Mouse (Mus musculus) stomach, embryonic 14.5 days (tissue): Measurements from ENCODE around the gene Nrp1. TPM values are rescaled to one million over a fixed set of nuclear protein-coding genes. Genes with fewer than 3 reads are reported as not detected.

Source experiments
- ATAC-seq: fragments of 200-750 bp; cut with Nextera tagmentation; 2 replicates; pipeline ENCODE4 v1.8.0; 2017; ENCODE audit warnings: low read depth, moderate TSS enrichment; ENCODE audit not compliant: insufficient number of reproducible peaks, insufficient read depth, low FRiP score
- H3K27ac ChIP-seq: fragments of 300-500 bp; sonication (generic); 2 replicates; pipeline ENCODE4 v1.5.1; 2014; ENCODE audit warnings: mild to moderate bottlenecking, low read length, moderate library complexity, mixed read lengths
- H3K27me3 ChIP-seq: fragments of 300-500 bp; sonication (generic); 2 replicates; pipeline ENCODE4 v1.6.1; 2014; ENCODE audit warnings: low read length, control low read depth, mixed read lengths; ENCODE audit not compliant: control insufficient read depth, insufficient read depth
- H3K36me3 ChIP-seq: fragments of 300-500 bp; sonication (generic); 2 replicates; pipeline ENCODE4 v1.6.1; 2014; ENCODE audit warnings: mild to moderate bottlenecking, control low read depth, low read length, moderate library complexity, mixed read lengths; ENCODE audit not compliant: control insufficient read depth, insufficient read depth
- H3K4me1 ChIP-seq: fragments of 300-500 bp; sonication (generic); 2 replicates; pipeline ENCODE4 v1.6.1; 2014; ENCODE audit warnings: low read length, control low read depth, mixed read lengths; ENCODE audit not compliant: control insufficient read depth, insufficient read depth
- H3K4me2 ChIP-seq: fragments of 300-500 bp; sonication (generic); replicated peaks from 2 replicates; pipeline ENCODE4 v1.6.1; 2014; ENCODE audit warnings: low read depth, low read length, control low read depth
- H3K4me3 ChIP-seq: fragments of 300-500 bp; sonication (generic); 2 replicates; pipeline ENCODE4 v1.5.1; 2014; ENCODE audit warnings: low read depth, low read length, control low read depth
- H3K9ac ChIP-seq: fragments of 300-500 bp; sonication (generic); replicated peaks from 2 replicates; pipeline ENCODE4 v1.6.1; 2014; ENCODE audit warnings: low read depth, mild to moderate bottlenecking, control low read depth, low read length, moderate library complexity, mixed read lengths
- H3K9me3 ChIP-seq: fragments of 300-500 bp; sonication (generic); 2 replicates; pipeline ENCODE4 v1.6.1; 2016; ENCODE audit warnings: low read depth, low read length, control low read depth; ENCODE audit not compliant: control insufficient read depth
- WGBS: fragments of 180-500 bp; shearing (Covaris S2); extraction: QIAGEN DNeasy Blood & Tissue Kit; methylation state at CpG from one replicate; pipeline ENCODE4 v1.1.7; 2014; 5-methylcytosine and 5-hydroxymethylcytosine counted together
- polyA plus RNA-seq: library from polyadenylated mRNA; unstranded; fragments of >200 nt; fragmentation: Nextera tagmentation; extraction: Ambion mirVana; gene quantifications from 2 replicates; pipeline ENCODE4 v1.2.1, GENCODE M21; 2014

Gene Nrp1
- polyA plus RNA-seq, 1 experiment from 2014 or later: 62.2 TPM

DNA sequence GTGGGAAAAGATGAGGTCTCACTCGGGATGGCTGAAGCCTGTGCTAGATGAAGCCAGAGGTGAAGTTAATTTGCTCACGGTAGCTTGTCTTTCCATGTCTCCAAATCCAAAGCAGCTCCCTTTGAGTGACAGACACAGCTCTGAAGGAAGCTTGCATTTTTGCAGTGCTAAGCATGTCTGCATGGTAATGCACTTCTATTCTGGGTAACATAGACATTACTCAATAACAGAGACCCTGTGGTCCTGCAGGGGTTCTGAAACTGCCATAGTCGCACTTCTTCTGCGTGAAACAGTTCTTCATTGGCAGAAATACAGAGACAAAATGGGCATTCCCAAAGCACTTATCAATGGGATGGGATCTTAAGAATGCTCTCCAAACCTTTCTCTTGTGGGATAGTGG lies 77.3 kb downstream of the Nrp1 start:
- H3K4me2 ChIP-seq: no peak overlapping the region
- H3K27ac ChIP-seq: no peak overlapping the region
- H3K9me3 ChIP-seq: no peaks in the 10 kb centered on the region
- peaks cover 13% of the 10 kb centered on the region for H3K36me3 ChIP-seq
- no peaks in the 10 kb centered on the region for H3K4me1 ChIP-seq
- H3K9ac ChIP-seq: no peak overlapping the region
- no peak overlapping the region for H3K4me3 ChIP-seq
- no peaks in the 10 kb centered on the region for H3K27me3 ChIP-seq
- ATAC-seq: no peak
- 55% methylated on average over 4 of the region's 4 CpGs for WGBS

DNA sequence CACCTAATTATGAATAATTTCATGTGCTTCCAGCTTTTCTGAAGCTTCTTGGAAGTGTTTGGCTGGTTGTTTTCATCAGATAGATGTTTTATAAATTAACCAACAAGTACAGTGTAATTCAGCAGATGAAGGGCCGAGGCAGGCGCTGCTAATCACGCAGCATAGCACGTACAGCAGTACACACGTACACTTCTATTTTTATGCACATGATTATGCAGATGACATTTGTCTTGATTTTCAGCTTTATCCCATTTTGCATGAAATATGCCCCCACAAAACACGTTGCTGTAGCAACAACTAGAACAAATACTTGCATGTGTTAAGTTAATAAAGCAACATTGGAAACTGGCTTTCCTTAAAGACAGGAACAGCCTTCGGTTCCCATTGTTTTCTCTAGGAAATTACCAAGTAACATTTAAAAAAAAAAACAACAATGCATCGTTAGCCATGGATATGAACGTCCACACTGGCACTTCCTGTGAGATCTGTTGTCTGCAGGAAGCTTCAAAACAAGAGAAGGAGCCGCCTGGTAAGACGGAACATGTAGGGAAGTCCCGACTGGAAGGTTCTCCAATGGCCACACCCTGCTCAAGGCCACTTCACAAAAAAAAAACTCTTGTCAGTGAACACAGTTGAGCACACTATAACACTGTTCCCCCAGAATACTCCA lies 78.9 kb downstream of the Nrp1 start:
- peaks cover 13% of the 10 kb centered on the region for H3K36me3 ChIP-seq
- no peak overlapping the region for H3K4me3 ChIP-seq
- no peaks in the 10 kb centered on the region for H3K4me1 ChIP-seq
- no peak overlapping the region for H3K4me2 ChIP-seq
- no peaks in the 10 kb centered on the region for H3K9me3 ChIP-seq
- no peak for ATAC-seq
- 85% methylated on average over 12 of the region's 12 CpGs for WGBS
- no peak overlapping the region for H3K9ac ChIP-seq
- no peaks in the 10 kb centered on the region for H3K27me3 ChIP-seq
- no peak overlapping the region; the same call in 1 of the 2 replicates for H3K27ac ChIP-seq

DNA sequence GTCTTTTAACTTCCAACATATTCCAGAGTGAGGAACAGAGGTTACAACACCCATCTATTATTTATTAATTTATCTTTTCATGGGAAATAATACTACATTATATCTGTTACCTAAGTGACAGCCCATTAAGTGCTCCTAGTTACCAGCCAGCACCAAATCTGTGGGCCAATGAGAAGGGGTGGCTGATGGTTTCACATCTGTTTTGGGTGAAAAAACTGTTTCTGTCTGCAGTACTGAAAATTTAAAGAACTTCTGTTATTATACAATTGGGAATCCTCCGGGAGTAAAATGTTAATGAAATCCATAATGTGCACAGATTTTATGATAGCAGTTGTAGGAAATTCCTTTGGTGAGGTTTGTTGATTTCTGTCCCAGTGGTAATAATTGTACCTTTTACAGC lies 83.0 kb downstream of the Nrp1 start:
- Histone ChIP-seq H3K9me3 (no peaks in the 10 kb centered on the region), H3K9ac (no peak overlapping the region), H3K4me3 (no peak overlapping the region), H3K36me3 (0 out of 2 replicates have a peak, but pooled peaks cover 2% of the 10 kb centered on the region), H3K27ac (no peak overlapping the region), H3K27me3 (no peaks in the 10 kb centered on the region), H3K4me1 (no peaks in the 10 kb centered on the region), H3K4me2 (no peak overlapping the region)
- ATAC-seq: no peak
- 70% methylated on average over 1 of the region's 1 CpGs for WGBS

GRCm38 (mm10) chr8:128445596-128445995 lies 87.2 kb downstream of the Nrp1 start:
- 57% methylated on average over 4 of the region's 4 CpGs for WGBS
- H3K27me3 ChIP-seq: no peaks in the 10 kb centered on the region
- H3K9me3 ChIP-seq: no peaks in the 10 kb centered on the region
- H3K9ac ChIP-seq: no peak overlapping the region
- H3K27ac ChIP-seq: no peak overlapping the region
- ATAC-seq: no peak
- H3K36me3 ChIP-seq: no peaks in the 10 kb centered on the region
- H3K4me3 ChIP-seq: no peak overlapping the region
- no peak overlapping the region for H3K4me2 ChIP-seq
- H3K4me1 ChIP-seq: 0 out of 2 replicates have a peak, but pooled peaks cover 1% of the 10 kb centered on the region

DNA sequence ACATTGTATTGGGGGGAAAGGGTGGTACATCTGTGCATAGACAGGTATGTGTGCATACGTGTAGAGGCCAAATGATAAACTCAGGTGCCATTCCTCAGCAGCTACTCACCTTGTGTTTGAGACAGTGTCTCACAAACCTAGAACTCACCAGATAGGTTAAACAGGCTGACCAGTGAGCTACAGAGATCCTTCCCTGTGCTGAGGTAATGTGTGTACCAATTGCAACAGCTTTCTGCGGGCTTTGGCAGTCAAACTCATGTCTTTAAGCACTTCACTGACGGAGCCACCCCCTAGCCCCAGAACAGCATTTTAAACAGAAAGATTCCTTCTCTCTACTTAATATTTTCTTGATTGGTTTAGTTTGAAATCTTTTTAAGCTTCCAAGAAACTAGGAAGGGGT lies 88.2 kb downstream of the Nrp1 start:
- Histone ChIP-seq H3K36me3 (peaks cover under 1% of the 10 kb centered on the region; the same call in 1 of the 2 replicates), H3K27me3 (no peaks in the 10 kb centered on the region), H3K4me3 (no peak overlapping the region), H3K4me2 (no peak overlapping the region), H3K4me1 (peaks cover 7% of the 10 kb centered on the region; the same call in 1 of the 2 replicates), H3K9ac (no peak overlapping the region), H3K9me3 (no peaks in the 10 kb centered on the region), H3K27ac (no peak overlapping the region)
- 82% methylated on average over 3 of the region's 3 CpGs for WGBS
- no peak for ATAC-seq

- no peak overlapping the region for H3K4me2 ChIP-seq
- H3K27ac ChIP-seq: no peak overlapping the region
- H3K4me1 ChIP-seq: peaks cover 7% of the 10 kb centered on the region; the same call in 1 of the 2 replicates
- no peaks in the 10 kb centered on the region for H3K27me3 ChIP-seq
- ATAC-seq: no peak
- H3K36me3 ChIP-seq: peaks cover 3% of the 10 kb centered on the region; the same call in 1 of the 2 replicates
- no peak overlapping the region for H3K9ac ChIP-seq
- 94% methylated on average over 3 of the region's 3 CpGs for WGBS
- no peak overlapping the region for H3K4me3 ChIP-seq
- no peaks in the 10 kb centered on the region for H3K9me3 ChIP-seq
These were observed 88.9 kb downstream of the Nrp1 start for GRCm38 (mm10) chr8:128447320-128447719.

DNA sequence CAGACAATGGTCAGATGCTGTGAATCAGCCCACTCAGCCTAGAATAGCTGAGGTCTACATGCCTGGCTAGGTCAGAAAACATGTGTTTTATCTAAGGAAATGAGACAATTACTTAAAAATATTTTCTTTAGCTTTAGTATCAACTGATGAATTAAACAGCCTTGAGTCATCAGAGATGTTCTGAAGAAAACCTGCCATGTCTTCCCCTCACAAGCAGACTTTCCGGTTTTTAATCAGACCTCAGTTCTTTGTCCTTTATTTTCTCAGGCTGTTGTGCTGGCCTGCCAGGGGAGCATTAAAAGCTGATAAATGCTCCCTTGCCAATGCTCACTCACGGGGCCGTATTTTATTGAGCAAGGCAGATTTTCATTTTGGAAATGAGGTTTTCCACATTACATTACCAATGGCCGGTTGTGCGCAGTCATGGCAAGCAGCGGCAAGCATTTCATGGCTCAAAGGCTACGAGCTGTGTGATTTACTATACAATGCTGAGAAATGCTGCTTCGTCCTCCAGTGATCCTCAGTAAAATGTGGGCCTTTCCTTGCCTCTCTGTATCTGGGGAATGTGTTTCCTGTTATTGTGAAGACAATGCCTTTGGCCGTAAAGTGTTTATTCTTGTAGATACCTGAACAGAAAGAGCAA lies 92.1 kb downstream of the Nrp1 start:
- Histone ChIP-seq H3K4me2 (no peak overlapping the region), H3K9ac (no peak overlapping the region), H3K4me1 (peaks cover 7% of the 10 kb centered on the region; the same call in 1 of the 2 replicates), H3K4me3 (no peak overlapping the region), H3K27me3 (no peaks in the 10 kb centered on the region), H3K36me3 (peaks cover 3% of the 10 kb centered on the region; the same call in 1 of the 2 replicates), H3K27ac (peak overlapping the region; percentile 44; the same call in 1 of the 2 replicates), H3K9me3 (no peaks in the 10 kb centered on the region)
- ATAC-seq: no peak
- WGBS: 62% methylated on average over 9 of the region's 9 CpGs

- Histone ChIP-seq H3K4me2 (no peak overlapping the region), H3K9ac (no peak overlapping the region), H3K27ac (peak overlapping the region; percentile 44; the same call in 1 of the 2 replicates), H3K27me3 (no peaks in the 10 kb centered on the region), H3K4me3 (no peak overlapping the region), H3K9me3 (no peaks in the 10 kb centered on the region), H3K36me3 (peaks cover 3% of the 10 kb centered on the region; the same call in 1 of the 2 replicates), H3K4me1 (peaks cover 7% of the 10 kb centered on the region; the same call in 1 of the 2 replicates)
- WGBS: 47% methylated on average over 1 of the region's 1 CpGs
- ATAC-seq: no peak
These were observed 92.7 kb downstream of the Nrp1 start for GRCm38 (mm10) chr8:128451121-128451520.
